8 mouse cellular contexts compared by ENCODE assay signal in genomic region chr5:124528351-124528750, GRCm38 (mm10). TPM values are rescaled to one million over a fixed set of nuclear protein-coding genes. Genes with fewer than 3 reads are reported as not detected.
DNase-seq lines count a peak whose midpoint lies in the region; ATAC-seq and TF ChIP-seq lines count a peak whose summit lies in the region.

No protein-coding gene starts in this region.

- no peak overlapping the region for H3ac ChIP-seq in myocyte (ENCODE audit: control insufficient read depth, insufficient read length)

- H3K27ac ChIP-seq in kidney, embryonic 16.5 days (ENCODE audit: low read length), result peak overlapping the region; percentile 65
- peak overlapping the region; percentile 52 for H3K27ac ChIP-seq in embryonic facial prominence, embryonic 15.5 days (replicated peaks)
- peak overlapping the region; percentile 50; the same call in 1 of the 2 replicates for H3K27ac ChIP-seq in hindbrain, postnatal 0 days

- peak overlapping the region; percentile 60 for H3K9ac ChIP-seq in kidney, embryonic 16.5 days (replicated peaks; ENCODE audit: low read length)
- H3K9ac ChIP-seq in embryonic facial prominence, embryonic 15.5 days, result no peak overlapping the region
- 0 out of 2 replicates have a peak overlapping the region, but pooled peaks have one; percentile 3 for H3K9ac ChIP-seq in hindbrain, postnatal 0 days (replicated peaks; ENCODE audit: low read length)

- no peaks in the 10 kb centered on the region for H3K27me3 ChIP-seq in kidney, embryonic 16.5 days (ENCODE audit: insufficient read depth, low read length)
- no peaks in the 10 kb centered on the region for H3K27me3 ChIP-seq in embryonic facial prominence, embryonic 15.5 days
- no peaks in the 10 kb centered on the region for H3K27me3 ChIP-seq in hindbrain, postnatal 0 days (ENCODE audit: insufficient read depth, low read length)
- H3K27me3 ChIP-seq in myocyte (ENCODE audit: control insufficient read depth, insufficient read depth, insufficient read length), result no peaks in the 10 kb centered on the region

- peak overlapping the region; percentile 78 for H3K4me3 ChIP-seq in kidney, embryonic 16.5 days (ENCODE audit: low read length)
- H3K4me3 ChIP-seq in embryonic facial prominence, embryonic 15.5 days (replicated peaks), result peak overlapping the region; percentile 86
- H3K4me3 ChIP-seq in hindbrain, postnatal 0 days (ENCODE audit: low read length), result 0 out of 2 replicates have a peak overlapping the region, but pooled peaks have one; percentile 2
- peak overlapping the region; percentile 73 for H3K4me3 ChIP-seq in myocyte

- no peak for TF ChIP-seq POLR2A in myocyte (IDR thresholded peaks at IDR 0.05; ENCODE audit: insufficient read length, low read depth)

- peak overlapping the region; percentile 69 for H3K4me2 ChIP-seq in kidney, embryonic 16.5 days (replicated peaks; ENCODE audit: low read depth, low read length)
- H3K4me2 ChIP-seq in embryonic facial prominence, embryonic 15.5 days (replicated peaks), result peak overlapping the region; percentile 80
- peak overlapping the region; percentile 70 for H3K4me2 ChIP-seq in hindbrain, postnatal 0 days (ENCODE audit: low read depth, low read length)
- H3K4me2 ChIP-seq in myocyte (ENCODE audit: low read depth), result peak overlapping the region; percentile 85

- H3K4me1 ChIP-seq in kidney, embryonic 16.5 days (ENCODE audit: insufficient read depth, low read length), result peaks cover 43% of the 10 kb centered on the region
- peaks cover 37% of the 10 kb centered on the region for H3K4me1 ChIP-seq in embryonic facial prominence, embryonic 15.5 days
- peaks cover 4% of the 10 kb centered on the region for H3K4me1 ChIP-seq in hindbrain, postnatal 0 days (ENCODE audit: insufficient read depth, low read length)

- WGBS in kidney, embryonic 16.5 days, result 67% methylated on average over 4 of the region's 4 CpGs
- 76% methylated on average over 4 of the region's 4 CpGs for WGBS in embryonic facial prominence, embryonic 15.5 days
- WGBS in hindbrain, postnatal 0 days, result 63% methylated on average over 4 of the region's 4 CpGs

- TF ChIP-seq CTCF in hindbrain, postnatal 0 days (IDR thresholded peaks at IDR 0.05; ENCODE audit: low read depth), result no peak

- no peak for DNase-seq in kidney, postnatal 10 days
- DNase-seq in hindbrain, postnatal 0 days (ENCODE audit: low spot score), result no peak
- DNase-seq in kidney, postnatal 4 days, result no peak
- no peak for DNase-seq in spleen, postnatal 10 days (ENCODE audit: low spot score in 2 of 2)

- peaks cover 8% of the 10 kb centered on the region for H3K79me2 ChIP-seq in myocyte (ENCODE audit: control insufficient read depth, insufficient read depth)

- H3K9me3 ChIP-seq in kidney, embryonic 16.5 days (ENCODE audit: low read length), result peaks cover under 1% of the 10 kb centered on the region; the same call in 1 of the 2 replicates
- no peaks in the 10 kb centered on the region for H3K9me3 ChIP-seq in embryonic facial prominence, embryonic 15.5 days (replicated peaks)
- no peaks in the 10 kb centered on the region for H3K9me3 ChIP-seq in hindbrain, postnatal 0 days (ENCODE audit: low read length)

- ATAC-seq in kidney, embryonic 16.5 days (ENCODE audit: low FRiP score, low TSS enrichment), result no peak
- no peak for ATAC-seq in embryonic facial prominence, embryonic 15.5 days (ENCODE audit: insufficient number of reproducible peaks, low FRiP score, low TSS enrichment, low read depth)
- ATAC-seq in hindbrain, postnatal 0 days, result no peak
- ATAC-seq in CD4-positive, CD25-positive, alpha-beta regulatory T cell, adult 4 months, result no peak

- H3K36me3 ChIP-seq in kidney, embryonic 16.5 days (ENCODE audit: insufficient read depth, low read length), result peaks cover 5% of the 10 kb centered on the region
- no peaks in the 10 kb centered on the region for H3K36me3 ChIP-seq in embryonic facial prominence, embryonic 15.5 days
- H3K36me3 ChIP-seq in hindbrain, postnatal 0 days (ENCODE audit: insufficient read depth, low read length), result no peaks in the 10 kb centered on the region
- no peaks in the 10 kb centered on the region for H3K36me3 ChIP-seq in myocyte (ENCODE audit: control insufficient read depth, insufficient read depth)

TF ChIP-seq in myocyte, 11 proteins besides CTCF, POLR2A, EP300 and RAD21:
- TF ChIP-seq TCF12 (IDR thresholded peaks at IDR 0.05; ENCODE audit: insufficient read depth, poor library complexity, severe bottlenecking) (no peak), SRF (IDR thresholded peaks at IDR 0.05; ENCODE audit: control insufficient read depth, insufficient read length, low read depth) (no peak), CEBPB (IDR thresholded peaks at IDR 0.05; ENCODE audit: insufficient read depth, poor library complexity, severe bottlenecking) (no peak), POLR2AphosphoS2 (IDR thresholded peaks at IDR 0.05; ENCODE audit: insufficient read length, low read depth) (no peak), USF1 (IDR thresholded peaks at IDR 0.05; ENCODE audit: low read depth) (no peak), MAX (IDR thresholded peaks at IDR 0.05; ENCODE audit: low read depth) (no peak), MYOD1 (IDR thresholded peaks at IDR 0.05; ENCODE audit: control insufficient read depth in 1 of 3, insufficient read length in 2 of 3, low read depth in 2 of 3) (no peak), E2F4 (IDR thresholded peaks at IDR 0.05; ENCODE audit: insufficient read depth) (no peak), MYOG (IDR thresholded peaks at IDR 0.05; ENCODE audit: control insufficient read depth in 1 of 3, insufficient read depth in 1 of 3, insufficient read length in 2 of 3, low read depth in 2 of 3) (no peak), TCF3 (IDR thresholded peaks at IDR 0.05; ENCODE audit: insufficient read length, low read depth) (no peak), REST (IDR thresholded peaks at IDR 0.05; ENCODE audit: insufficient read depth, insufficient read length) (no peak)
TF ChIP-seq in myocyte: peak in this region for 0.

RNA-seq across cellular contexts. Expression of gene Rilpl1, which starts 2.8 kb away (rescaled TPM):
- 21.7 and 21.9 TPM in 2 replicates for polyA plus RNA-seq in kidney, embryonic 16.5 days (2015; fragmentation: Nextera tagmentation; extraction: Ambion mirVana)
- 23.2 and 25.1 TPM in 2 replicates for polyA plus RNA-seq in embryonic facial prominence, embryonic 15.5 days (2015; fragmentation: Nextera tagmentation; extraction: Ambion mirVana)
- total RNA-seq in hindbrain, postnatal 0 days (2014; rRNA removed), result 10.4 and 12.4 TPM in 2 replicates
- 13.3 and 13.5 TPM in 2 replicates for polyA plus RNA-seq in hindbrain, postnatal 0 days (2015; fragmentation: Nextera tagmentation; extraction: Ambion mirVana)
- 43.1 TPM for polyA plus RNA-seq in myocyte (2012; fragmentation: generic; extraction: Trizol)
- 1 to 10 TPM in 1 of 2 experiments, under 1 TPM in 1; 0.62 to 1.1 TPM for polyA plus RNA-seq in CD4-positive, CD25-positive, alpha-beta regulatory T cell, adult 4 months (2017; shearing (Covaris generic))

RNA-seq across cellular contexts. Expression of gene Tmed2, which starts 12.1 kb away (rescaled TPM):
- 537 and 602 TPM in 2 replicates for polyA plus RNA-seq in kidney, embryonic 16.5 days (2015; fragmentation: Nextera tagmentation; extraction: Ambion mirVana)
- 566 and 571 TPM in 2 replicates for polyA plus RNA-seq in embryonic facial prominence, embryonic 15.5 days (2015; fragmentation: Nextera tagmentation; extraction: Ambion mirVana)
- 206 and 219 TPM in 2 replicates for total RNA-seq in hindbrain, postnatal 0 days (2014; rRNA removed)
- polyA plus RNA-seq in hindbrain, postnatal 0 days (2015; fragmentation: Nextera tagmentation; extraction: Ambion mirVana), result 329 and 332 TPM in 2 replicates
- polyA plus RNA-seq in myocyte (2012; fragmentation: generic; extraction: Trizol), result 131 TPM
- 10 to 100 TPM; 35.7 to 51.2 TPM for polyA plus RNA-seq in CD4-positive, CD25-positive, alpha-beta regulatory T cell, adult 4 months (2017; shearing (Covaris generic))

RNA-seq across cellular contexts. Expression of gene Ddx55, which starts 24.3 kb away (rescaled TPM):
- polyA plus RNA-seq in kidney, embryonic 16.5 days (2015; fragmentation: Nextera tagmentation; extraction: Ambion mirVana), result 13.9 and 17.2 TPM in 2 replicates
- polyA plus RNA-seq in embryonic facial prominence, embryonic 15.5 days (2015; fragmentation: Nextera tagmentation; extraction: Ambion mirVana), result 14.9 and 17.7 TPM in 2 replicates
- total RNA-seq in hindbrain, postnatal 0 days (2014; rRNA removed), result 14.7 and 15.5 TPM in 2 replicates
- polyA plus RNA-seq in hindbrain, postnatal 0 days (2015; fragmentation: Nextera tagmentation; extraction: Ambion mirVana), result 22.1 and 22.9 TPM in 2 replicates
- polyA plus RNA-seq in myocyte (2012; fragmentation: generic; extraction: Trizol), result 5.3 TPM
- 10 to 100 TPM; 17.2 to 22.9 TPM for polyA plus RNA-seq in CD4-positive, CD25-positive, alpha-beta regulatory T cell, adult 4 months (2017; shearing (Covaris generic))

RNA-seq across cellular contexts. Expression of gene Snrnp35, which starts 45.4 kb away (rescaled TPM):
- 27.4 and 29.4 TPM in 2 replicates for polyA plus RNA-seq in kidney, embryonic 16.5 days (2015; fragmentation: Nextera tagmentation; extraction: Ambion mirVana)
- polyA plus RNA-seq in embryonic facial prominence, embryonic 15.5 days (2015; fragmentation: Nextera tagmentation; extraction: Ambion mirVana), result 26.3 and 26.5 TPM in 2 replicates
- total RNA-seq in hindbrain, postnatal 0 days (2014; rRNA removed), result 4.0 and 17.2 TPM in 2 replicates
- 13.9 and 17.3 TPM in 2 replicates for polyA plus RNA-seq in hindbrain, postnatal 0 days (2015; fragmentation: Nextera tagmentation; extraction: Ambion mirVana)
- 18.9 TPM for polyA plus RNA-seq in myocyte (2012; fragmentation: generic; extraction: Trizol)
- polyA plus RNA-seq in CD4-positive, CD25-positive, alpha-beta regulatory T cell, adult 4 months (2017; shearing (Covaris generic)), result 10 to 100 TPM in 1 of 2 experiments, 1 to 10 TPM in 1; 4.7 to 14.2 TPM

RNA-seq across cellular contexts. Expression of gene Rilpl2, which starts 50.2 kb away (rescaled TPM):
- polyA plus RNA-seq in kidney, embryonic 16.5 days (2015; fragmentation: Nextera tagmentation; extraction: Ambion mirVana), result 34.7 and 36.8 TPM in 2 replicates
- polyA plus RNA-seq in embryonic facial prominence, embryonic 15.5 days (2015; fragmentation: Nextera tagmentation; extraction: Ambion mirVana), result 38.0 and 40.2 TPM in 2 replicates
- total RNA-seq in hindbrain, postnatal 0 days (2014; rRNA removed), result 25.6 and 38.8 TPM in 2 replicates
- polyA plus RNA-seq in hindbrain, postnatal 0 days (2015; fragmentation: Nextera tagmentation; extraction: Ambion mirVana), result 33.2 and 34.8 TPM in 2 replicates
- polyA plus RNA-seq in myocyte (2012; fragmentation: generic; extraction: Trizol), result 22.3 TPM
- 10 to 100 TPM; 51.3 to 54.0 TPM for polyA plus RNA-seq in CD4-positive, CD25-positive, alpha-beta regulatory T cell, adult 4 months (2017; shearing (Covaris generic))

Comparison
In these comparisons a context has a peak if more than half of its experiments do, and no peak if none do; other contexts are left out.
1. H3K4me3 ChIP-seq: peak in every context shown above with its lines; median percentile 86 in embryonic facial prominence, embryonic 15.5 days; 78 in kidney, embryonic 16.5 days; 73 in myocyte; 2 in hindbrain, postnatal 0 days.